Mouse (Mus musculus) adrenal gland, adult (tissue): ENCODE data around the gene Jakmip3.
A peak's percentile ranks its signal among the peaks of the same experiment; 100 is the strongest.

Source experiments
- DNase-seq, 2 experiments: peaks; one replicate each; pipeline ENCODE4 v3.0.0; 2022 to 2023; ENCODE audit warnings: low spot score in 1 of 2; ENCODE audit not compliant: inconsistent age in 2 of 2

The Jakmip3 gene

GRCm38 (mm10) chr7:139094761-139095160 lies 154.2 kb downstream of the Jakmip3 start:
- DNase-seq: no peak

DNA sequence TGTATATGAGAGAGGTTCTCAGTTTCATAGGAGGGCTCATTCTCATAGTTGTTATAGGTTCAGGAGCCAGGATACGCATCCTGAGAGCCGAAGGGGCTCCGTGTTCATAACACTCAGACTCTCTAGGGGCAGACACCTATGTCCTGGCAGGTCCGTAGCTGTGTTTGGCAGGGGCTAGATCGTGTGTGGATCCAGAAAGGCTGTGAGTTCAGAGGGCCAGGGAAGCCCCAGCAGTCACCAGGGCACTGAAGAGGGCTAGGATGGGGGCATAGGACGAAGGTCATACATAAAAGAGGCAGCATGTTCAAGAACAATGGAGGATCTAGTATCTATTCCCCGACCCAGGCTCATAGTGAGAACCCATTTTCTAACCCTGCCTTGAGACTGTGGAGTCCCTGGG lies 154.8 kb downstream of the Jakmip3 start:
- DNase-seq: no peak

- DNase-seq: no peak
These were observed 155.9 kb downstream of the Jakmip3 start for GRCm38 (mm10) chr7:139096399-139096798.

DNA sequence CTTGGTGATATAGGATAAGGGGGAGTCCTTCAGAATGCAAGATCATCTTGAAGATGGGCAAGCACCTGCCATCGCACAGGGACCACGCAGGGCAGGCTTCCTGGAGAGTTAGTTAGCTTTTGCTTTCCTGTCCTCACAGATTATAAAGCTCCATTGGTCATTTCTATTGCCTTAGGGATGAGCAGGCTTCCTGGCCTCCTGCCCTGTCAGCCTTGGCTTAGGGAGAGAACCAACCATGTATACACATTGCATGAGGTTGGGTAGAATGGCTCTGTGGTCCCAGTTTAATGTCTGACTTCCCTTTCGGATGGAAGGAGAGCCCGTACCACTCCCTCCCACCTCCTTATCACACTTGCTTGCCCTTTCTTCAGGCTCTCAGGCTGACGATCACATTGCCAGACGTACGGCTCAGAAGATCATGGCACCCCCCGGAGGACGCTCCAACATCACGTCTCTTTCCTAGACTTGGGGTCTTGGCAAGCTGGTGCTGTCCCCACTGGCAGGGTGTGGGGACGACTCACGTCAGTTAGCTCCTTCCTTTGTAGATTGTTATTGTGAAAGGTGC lies 160.1 kb downstream of the Jakmip3 start:
- no peak for DNase-seq

GRCm38 (mm10) chr7:139101286-139101804 lies 160.8 kb downstream of the Jakmip3 start:
- DNase-seq: no peak

GRCm38 (mm10) chr7:139101826-139102225 lies 161.3 kb downstream of the Jakmip3 start:
- no peak for DNase-seq

GRCm38 (mm10) chr7:139103960-139104381 lies 163.4 kb downstream of the Jakmip3 start:
- no peak for DNase-seq

DNA sequence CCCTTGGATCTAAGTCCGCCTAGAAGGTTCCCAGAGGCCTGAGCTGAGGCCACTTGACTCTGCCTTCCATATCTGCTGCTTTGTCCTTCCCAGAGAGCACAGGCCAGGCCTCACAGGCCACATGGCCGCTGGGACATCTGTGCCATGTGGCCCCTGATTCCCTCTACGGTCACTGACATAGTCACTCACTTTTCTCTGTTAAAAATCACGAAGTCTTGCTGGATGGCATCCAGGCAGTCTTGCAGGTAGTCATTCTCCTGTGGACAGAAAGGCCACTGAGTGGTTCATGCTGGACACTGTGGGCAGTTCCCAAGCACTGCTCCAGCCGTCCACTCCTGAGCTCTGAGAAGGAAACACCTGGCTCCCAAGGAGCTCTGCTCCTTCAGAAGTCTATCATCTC lies 164.5 kb downstream of the Jakmip3 start:
- no peak for DNase-seq

GRCm38 (mm10) chr7:139105705-139106104 lies 165.2 kb downstream of the Jakmip3 start:
- DNase-seq: no peak

DNA sequence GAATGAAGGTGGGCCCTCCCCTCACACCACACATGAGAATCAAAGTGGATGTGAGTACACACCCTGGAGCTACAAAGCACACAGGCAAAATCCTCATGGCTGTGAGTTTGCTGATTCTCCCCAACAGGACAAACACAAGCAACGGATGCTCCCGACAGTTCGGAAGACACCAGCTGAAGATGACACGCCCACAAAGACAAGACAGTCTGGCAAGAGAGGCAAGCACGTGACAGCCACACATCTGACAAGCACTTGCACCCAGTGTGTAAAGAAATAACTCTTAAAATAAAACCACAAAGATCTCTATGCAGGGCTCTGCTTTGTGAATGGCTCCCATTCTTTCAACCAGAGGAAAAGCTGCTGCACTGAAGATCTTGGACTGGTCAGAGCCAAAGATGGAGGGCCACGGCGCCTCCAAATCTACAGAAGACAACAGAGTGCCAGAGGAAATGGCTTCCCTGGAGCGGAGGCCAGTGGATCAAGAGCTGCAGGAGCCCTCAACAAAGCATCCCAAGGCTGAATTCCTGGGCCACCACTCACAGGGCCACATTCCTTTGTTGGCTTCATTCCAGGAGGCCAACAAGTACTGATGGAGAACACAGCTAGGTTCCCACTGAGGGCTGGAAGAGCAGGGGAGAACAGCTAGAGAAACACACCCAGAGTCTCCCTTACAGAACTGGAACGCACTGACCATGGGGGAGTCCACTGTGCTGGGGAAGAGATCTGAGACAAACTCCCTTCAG lies 167.5 kb downstream of the Jakmip3 start:
- DNase-seq: peak; percentile 73 to 76

DNA sequence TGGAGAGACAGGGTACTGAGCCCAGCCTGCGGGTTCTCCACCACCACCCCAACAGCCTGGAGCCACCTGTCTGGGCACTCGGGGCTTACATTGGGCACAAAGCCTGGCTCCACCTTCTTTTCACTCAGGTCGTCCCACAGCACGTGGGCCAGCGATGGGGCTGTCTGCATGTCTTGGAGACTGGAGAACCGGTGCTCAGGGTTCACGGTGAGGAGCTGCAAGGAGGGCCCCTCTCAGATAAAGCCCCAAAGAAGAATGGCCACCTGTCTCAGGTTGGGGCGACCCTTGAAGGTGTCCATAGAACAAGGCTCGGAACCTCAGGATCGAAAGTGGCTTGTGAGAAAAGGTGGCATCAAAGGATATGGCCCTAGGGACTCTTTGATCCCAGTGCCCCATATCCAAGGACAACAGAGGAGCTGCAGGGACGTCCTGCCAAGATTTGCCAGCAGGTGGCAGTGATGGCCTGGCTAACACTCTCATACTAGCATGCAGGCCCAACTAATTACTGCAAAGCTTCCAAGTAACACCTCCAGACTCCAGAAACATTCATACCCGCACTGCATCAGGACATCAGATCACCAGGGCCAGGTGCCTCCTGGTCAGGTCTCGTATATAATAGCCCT lies 178.7 kb downstream of the Jakmip3 start:
- peak; percentile 79 to 95 for DNase-seq

GRCm38 (mm10) chr7:139119775-139120153 lies 179.2 kb downstream of the Jakmip3 start:
- no peak for DNase-seq

DNA sequence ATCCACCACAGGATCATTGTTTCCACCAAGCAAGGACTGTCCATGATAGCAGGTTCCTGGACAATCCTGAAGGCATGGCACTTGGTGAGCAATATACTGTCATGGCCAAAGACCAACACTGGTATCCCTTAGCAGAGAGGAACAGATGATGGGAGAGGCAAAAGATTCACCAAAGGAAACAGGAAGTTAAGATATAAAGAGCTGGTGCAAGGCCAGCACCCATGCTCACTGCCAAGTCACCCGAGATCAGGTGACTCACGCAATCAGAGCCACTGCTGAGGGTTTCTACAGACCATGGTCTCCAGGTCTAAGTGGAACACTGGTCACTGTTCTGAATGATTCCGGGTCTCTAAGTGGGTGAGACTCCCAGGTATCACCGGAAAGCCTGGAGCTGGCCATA lies 185.4 kb downstream of the Jakmip3 start:
- no peak for DNase-seq

DNA sequence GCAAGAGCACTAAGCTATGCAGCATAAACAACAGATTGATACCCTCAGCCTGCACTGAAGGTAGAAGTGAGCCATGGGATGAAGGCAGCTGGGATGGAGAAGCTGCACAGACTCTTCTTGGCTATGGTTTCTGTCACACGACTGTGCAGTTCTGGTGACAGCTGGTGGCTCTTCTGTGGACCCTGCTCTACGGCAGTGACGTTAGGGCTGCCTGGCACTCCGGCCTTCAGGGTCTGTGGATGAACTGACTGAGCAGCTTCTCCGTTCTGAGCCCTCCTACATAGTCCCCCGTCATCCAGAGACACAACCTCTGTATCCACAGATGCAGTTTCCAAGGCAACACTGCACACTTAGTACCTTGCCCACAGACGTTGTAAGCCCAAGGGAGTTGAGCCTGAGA lies 186.0 kb downstream of the Jakmip3 start:
- no peak for DNase-seq

DNA sequence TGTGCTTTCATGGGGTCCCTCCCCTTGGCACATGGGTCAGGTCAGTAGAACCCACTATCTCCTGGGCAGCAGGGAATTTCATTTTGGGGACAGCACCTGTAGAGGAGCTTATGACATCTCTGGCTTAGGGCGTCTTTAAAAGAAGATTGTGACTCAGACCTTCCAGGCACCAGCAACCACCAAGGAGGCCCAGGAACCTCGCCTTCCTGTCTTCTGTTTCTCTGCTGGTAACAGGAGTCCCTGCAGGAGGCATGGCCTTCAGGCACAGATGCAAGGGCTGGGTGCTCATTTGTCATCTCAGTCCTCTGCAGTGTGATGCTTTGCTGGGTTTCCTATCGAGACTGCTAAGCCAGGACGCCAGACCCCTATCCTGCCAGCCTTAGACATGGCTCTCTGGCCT lies 188.5 kb downstream of the Jakmip3 start:
- DNase-seq: no peak

DNA sequence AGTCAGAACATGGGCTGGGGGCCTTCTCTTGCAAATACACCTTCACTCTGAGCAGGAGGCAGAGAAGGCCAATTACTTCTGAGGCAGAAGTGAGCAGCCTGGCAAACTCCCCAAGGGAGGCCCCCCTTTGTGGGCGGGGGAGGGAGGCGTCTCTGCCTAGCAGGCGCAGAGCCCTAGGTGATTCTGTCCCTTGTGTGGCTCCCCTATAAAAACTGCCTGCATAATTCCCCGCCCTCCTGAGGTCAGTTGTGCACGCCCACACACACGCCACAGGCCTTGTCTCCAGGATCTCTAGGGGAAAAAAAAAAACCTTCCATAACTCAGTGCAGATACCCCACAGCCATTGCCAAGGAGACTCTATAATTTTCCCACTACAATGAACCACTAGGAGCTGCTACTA lies 189.8 kb downstream of the Jakmip3 start:
- no peak for DNase-seq

DNA sequence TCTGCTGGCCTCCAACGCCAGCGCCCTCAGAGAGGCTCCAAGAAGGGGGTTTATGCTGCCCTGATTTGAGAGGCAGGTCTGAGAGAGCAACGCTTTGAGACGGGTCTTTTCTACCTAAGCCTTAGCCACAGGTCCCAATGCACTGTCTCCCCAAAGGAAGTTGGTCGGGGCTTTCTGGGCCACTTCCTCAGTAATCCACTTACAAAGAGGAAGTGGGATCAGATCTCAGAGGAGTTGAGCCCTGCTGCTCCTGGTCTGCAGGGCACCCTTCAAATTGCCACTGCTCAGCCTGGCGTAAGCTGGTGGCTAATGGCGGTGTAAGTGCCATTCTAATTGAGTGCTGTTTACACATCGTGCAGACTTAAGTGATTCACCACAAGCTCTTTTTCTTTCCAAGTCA lies 191.0 kb downstream of the Jakmip3 start:
- no peak for DNase-seq

DNA sequence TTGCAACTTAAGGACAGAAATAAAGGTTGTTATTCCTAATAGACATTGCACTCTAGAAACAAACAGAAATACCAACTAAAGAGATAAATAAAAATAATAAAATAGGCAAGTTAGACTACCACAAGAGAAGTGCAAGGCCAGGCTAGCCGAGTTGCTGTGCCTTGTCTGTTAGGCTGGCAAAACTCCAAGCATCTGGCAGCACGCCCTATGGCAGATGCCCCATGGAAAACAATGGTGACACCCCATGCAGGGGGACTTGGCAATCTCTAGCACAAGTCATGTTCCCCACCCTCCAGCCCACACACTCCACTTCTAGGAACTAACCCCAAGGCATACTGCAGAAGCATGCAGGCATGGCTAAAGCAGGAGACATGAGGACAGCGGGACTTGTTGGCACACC lies 192.9 kb downstream of the Jakmip3 start:
- peak; percentile 45 to 84 for DNase-seq
